Mouse (Mus musculus) heart, adult 2 months (tissue): ENCODE measurements around the gene Hoxb3. TPM values are rescaled to one million over a fixed set of nuclear protein-coding genes. Genes with fewer than 3 reads are reported as not detected.

Experiments used
- DNase-seq, 2 experiments: peaks; one replicate each; pipeline ENCODE4 v3.0.0; 2021
- H3K27ac ChIP-seq: fragments of 200-600 bp; 2 replicates; pipeline ENCODE4 v1.8.1; 2022
- H3K27me3 ChIP-seq: fragments of 200-500 bp; 2 replicates; pipeline ENCODE4 v1.6.1; 2012; ENCODE audit warnings: mild to moderate bottlenecking, low read length, inconsistent platforms, mixed read lengths; ENCODE audit not compliant: control insufficient read depth, insufficient read depth
- H3K36me3 ChIP-seq: fragments of 200-500 bp; 2 replicates; pipeline ENCODE4 v1.6.1; 2012; ENCODE audit warnings: low read length, inconsistent platforms; ENCODE audit not compliant: control insufficient read depth, insufficient read depth
- H3K4me1 ChIP-seq: fragments of 200-500 bp; 2 replicates; pipeline ENCODE4 v1.6.1; 2011; ENCODE audit warnings: low read length; ENCODE audit not compliant: control insufficient read depth, insufficient read depth
- H3K4me3 ChIP-seq: fragments of 200-600 bp; 2 replicates; pipeline ENCODE4 v1.8.1; 2022
- H3K79me2 ChIP-seq: fragments of 200-500 bp; replicated peaks from 2 replicates; pipeline ENCODE4 v1.6.1; 2012; ENCODE audit warnings: mild to moderate bottlenecking, inconsistent platforms, low read length, moderate library complexity, mixed read lengths; ENCODE audit not compliant: control insufficient read depth, insufficient read depth
- H3K9ac ChIP-seq: fragments of 200-500 bp; 2 replicates; pipeline ENCODE4 v1.6.1; 2012; ENCODE audit warnings: low read depth, mild to moderate bottlenecking, control low read depth, inconsistent platforms, low read length, mixed read lengths
- CTCF ChIP-seq: fragments of 200-600 bp; IDR thresholded peaks from 2 replicates; pipeline ENCODE4 v1.8.1; 2022; ENCODE audit warnings: antibody characterized with exemption, mild to moderate bottlenecking, moderate library complexity
- EP300 ChIP-seq: fragments of 200-500 bp; IDR thresholded peaks from 2 replicates; pipeline ENCODE4 v1.6.1; 2011; ENCODE audit warnings: low read depth, low read length, control low read depth; ENCODE audit not compliant: insufficient read depth
- POLR2A ChIP-seq: fragments of 200-500 bp; IDR thresholded peaks from 2 replicates; pipeline ENCODE4 v1.6.1; 2011; ENCODE audit warnings: mild to moderate bottlenecking, low read depth, low read length, control low read depth; ENCODE audit not compliant: insufficient read depth
- WGBS: fragments of 180-500 bp; shearing (Covaris S2); methylation state at CpG from one replicate; pipeline ENCODE4 v1.1.7; 2018; 5-methylcytosine and 5-hydroxymethylcytosine counted together
- intact Hi-C: fragments of 180-260 bp; cut with DNase I; formaldehyde crosslinking; loops from one replicate; pipeline ENCODE4 v1.15.1; 2025
- polyA plus RNA-seq: library from polyadenylated mRNA; depleted of rRNA; stranded (reverse); fragments of >200 nt; gene quantifications from 2 replicates; pipeline ENCODE4 v1.2.3, GENCODE M21; 2012
- total RNA-seq, 2 experiments: library from RNA; stranded (reverse); gene quantifications; 2 replicates each; pipeline ENCODE4 v1.2.3; 2021

The Hoxb3 gene
- total and polyA plus RNA-seq, 3 experiments: 0.23 to 0.64 (median 0.30) TPM

- Histone ChIP-seq H3K4me1 (no peaks in the 10 kb centered on the region), H3K27ac (peak within 1 kb of the TSS; percentile 74), H3K4me3 (peak within 1 kb of the TSS; percentile 51), H3K79me2 (no peaks in the 10 kb centered on the region), H3K27me3 (peaks cover 15% of the 10 kb centered on the region), H3K9ac (peak within 1 kb of the TSS; percentile 49), H3K36me3 (no peaks in the 10 kb centered on the region)
- intact Hi-C loops: no loop called here
- 13% methylated on average over 28 of the region's 28 CpGs for WGBS
- TF ChIP-seq CTCF (no peak), EP300 (no peak), POLR2A (no peak)
- no peak for DNase-seq
Observed at GRCm38 (mm10) chr11:96317608-96318367, 5.3 kb upstream of the Hoxb3 start, which contains the start of gene Hoxb4. Gene Hoxb4, plus strand, starts transcription at chr11:96318267.

- Histone ChIP-seq H3K79me2 (no peaks in the 10 kb centered on the region), H3K4me1 (no peaks in the 10 kb centered on the region), H3K36me3 (no peaks in the 10 kb centered on the region), H3K27me3 (peaks cover 15% of the 10 kb centered on the region), H3K27ac (peak overlapping the region; percentile 74), H3K4me3 (peak overlapping the region; percentile 51), H3K9ac (peak overlapping the region; percentile 49)
- intact Hi-C loops: no loop called here
- 2% methylated on average over 40 of the region's 45 CpGs for WGBS
- peak; percentile 56 to 73 for DNase-seq
- TF ChIP-seq POLR2A (peak; percentile 42; the same call in 1 of the 2 replicates), EP300 (no peak)
Observed at GRCm38 (mm10) chr11:96318368-96319070, 4.6 kb upstream of the Hoxb3 start.

- peak in 1 of 2 experiments; percentile 25 for DNase-seq
- Histone ChIP-seq H3K4me1 (no peaks in the 10 kb centered on the region), H3K27ac (peak overlapping the region; percentile 74), H3K9ac (peak overlapping the region; percentile 49), H3K79me2 (no peaks in the 10 kb centered on the region), H3K36me3 (no peaks in the 10 kb centered on the region), H3K4me3 (peak overlapping the region; percentile 51), H3K27me3 (peaks cover 17% of the 10 kb centered on the region)
- 0 out of 2 replicates have a peak, but pooled peaks have one; percentile 20 for TF ChIP-seq POLR2A
- TF ChIP-seq CTCF: no peak
- intact Hi-C loops: no loop called here
- 2% methylated on average over 33 of the region's 34 CpGs for WGBS
Observed at GRCm38 (mm10) chr11:96319071-96319902, 3.8 kb upstream of the Hoxb3 start.

- WGBS: 5% methylated on average over 29 of the region's 29 CpGs
- Histone ChIP-seq H3K27me3 (peaks cover 17% of the 10 kb centered on the region), H3K79me2 (no peaks in the 10 kb centered on the region), H3K27ac (no peak overlapping the region; the same call in 1 of the 2 replicates), H3K4me3 (peak overlapping the region; percentile 51), H3K36me3 (no peaks in the 10 kb centered on the region), H3K4me1 (no peaks in the 10 kb centered on the region), H3K9ac (peak overlapping the region; percentile 52)
- no peak for TF ChIP-seq CTCF
- TF ChIP-seq POLR2A: no peak
- no peak for TF ChIP-seq EP300
- peak; percentile 20 to 31 for DNase-seq
- intact Hi-C loops: no loop called here
Observed at GRCm38 (mm10) chr11:96319910-96320309, 3.2 kb upstream of the Hoxb3 start.

- H3K9ac ChIP-seq: no peak overlapping the region
- no peak overlapping the region for H3K27ac ChIP-seq
- no peak for TF ChIP-seq POLR2A
- TF ChIP-seq EP300: no peak
- no peak for TF ChIP-seq CTCF
- no peaks in the 10 kb centered on the region for H3K4me1 ChIP-seq
- no peak overlapping the region for H3K4me3 ChIP-seq
- intact Hi-C loops: no loop called here
- DNase-seq: no peak
- H3K79me2 ChIP-seq: no peaks in the 10 kb centered on the region
- WGBS: 24% methylated on average over 17 of the region's 17 CpGs
- H3K27me3 ChIP-seq: peaks cover 17% of the 10 kb centered on the region
- H3K36me3 ChIP-seq: no peaks in the 10 kb centered on the region
Observed at GRCm38 (mm10) chr11:96320688-96321087, 2.4 kb upstream of the Hoxb3 start.
